Mouse (Mus musculus) heart, postnatal 36 days (tissue): ENCODE measurements around the gene Gsto2. TPM values are rescaled to one million over a fixed set of nuclear protein-coding genes. Genes with fewer than 3 reads are reported as not detected.

ENCODE experiments used
- DNase-seq, 2 experiments: peaks; one replicate each; pipeline ENCODE4 v3.0.0; 2021 to 2022
- intact Hi-C: fragments of 180-260 bp; cut with DNase I; formaldehyde crosslinking; loops from one replicate; pipeline ENCODE4 v1.15.1; 2025
- microRNA-seq, 2 experiments: library from miRNA; unstranded; fragments of <30 nt; microRNA quantifications; one replicate each; pipeline ENCODE4 v1.2.0; 2021; ENCODE audit warnings: borderline number of aligned reads in 2 of 2
- total RNA-seq, 2 experiments: library from RNA; stranded (reverse); gene quantifications; 2 replicates each; pipeline ENCODE4 v1.2.3; 2021

Gene Gsto2
- total RNA-seq, 2 experiments from 2014 or later: 2.1 to 2.3 TPM

- DNase-seq: no peak
- intact Hi-C loops: no loop called here
These were observed 49.9 kb downstream of the Gsto2 start for GRCm38 (mm10) chr19:47915251-47915650.

- DNase-seq: no peak
- intact Hi-C loops: no loop called here
These were observed 52.1 kb downstream of the Gsto2 start for GRCm38 (mm10) chr19:47917396-47917795.

- DNase-seq: no peak
- intact Hi-C loops: loop anchor here (2.0 kb wide), 1 partner anchor 31 kb away; no protein-coding TSS in a partner anchor
These were observed 52.7 kb downstream of the Gsto2 start for GRCm38 (mm10) chr19:47918016-47918415.

- intact Hi-C loops: loop anchor here (2.0 kb wide), 1 partner anchor 32 kb away; no protein-coding TSS in a partner anchor
- DNase-seq: peak in 1 of 2 experiments; percentile 29
These were observed 53.2 kb downstream of the Gsto2 start for GRCm38 (mm10) chr19:47918455-47919101.

- intact Hi-C loops: loop anchor here (2.0 kb wide), 1 partner anchor 33 kb away; no protein-coding TSS in a partner anchor
- DNase-seq: peak; percentile 83 to 90
These were observed 54.0 kb downstream of the Gsto2 start, which contains the start of the genes Cfap43 and Itprip for GRCm38 (mm10) chr19:47919126-47919965. Gene Cfap43, minus strand, starts transcription at chr19:47919287. Gene Itprip, minus strand, starts transcription at chr19:47919299.

GRCm38 (mm10) chr19:47919966-47920375 lies 54.6 kb downstream of the Gsto2 start:
- peak; percentile 63 to 72 for DNase-seq
- intact Hi-C loops: loop anchor here (2.0 kb wide), 1 partner anchor 33 kb away; no protein-coding TSS in a partner anchor

GRCm38 (mm10) chr19:47925819-47926218 lies 60.5 kb downstream of the Gsto2 start:
- DNase-seq: no peak
- intact Hi-C loops: no loop called here

GRCm38 (mm10) chr19:47927032-47927431 lies 61.7 kb downstream of the Gsto2 start:
- intact Hi-C loops: no loop called here
- no peak for DNase-seq

- intact Hi-C loops: no loop called here
- DNase-seq: no peak
These were observed 63.7 kb downstream of the Gsto2 start for GRCm38 (mm10) chr19:47929043-47929442.

GRCm38 (mm10) chr19:47931982-47932638 lies 66.8 kb downstream of the Gsto2 start:
- intact Hi-C loops: loop anchor here (1.0 to 5.0 kb wide), 2 partner anchors 50 to 275 kb away; no protein-coding TSS in a partner anchor
- DNase-seq: peak; percentile 27 to 31

- no peak for DNase-seq
- intact Hi-C loops: loop anchor here (5.0 kb wide), 1 partner anchor 277 kb away; no protein-coding TSS in a partner anchor
These were observed 68.8 kb downstream of the Gsto2 start for GRCm38 (mm10) chr19:47934146-47934545.

- no peak for DNase-seq
- intact Hi-C loops: loop anchor here (5.0 kb wide), 1 partner anchor 277 kb away; no protein-coding TSS in a partner anchor
These were observed 69.4 kb downstream of the Gsto2 start for GRCm38 (mm10) chr19:47934636-47935238.

- no peak for DNase-seq
- intact Hi-C loops: no loop called here
These were observed 70.2 kb downstream of the Gsto2 start for GRCm38 (mm10) chr19:47935530-47935929.

Small RNA genes lying within 50 kb of the gene (microRNA-seq; reads per million reads assigned to microRNA genes)
- gene Gm22240: 0.67 to 0.72 reads per million in 2 experiments

Other genes starting within 250 kb of the Gsto2 start
- gene Col17a1, start 173.4 kb upstream of the Gsto2 start, total RNA-seq: not detected
- gene Sfr1, start 133.9 kb upstream of the Gsto2 start, total RNA-seq: 10 to 100 TPM; 69.3 to 72.6 TPM
- gene Gsto1, start 10.6 kb upstream of the Gsto2 start, total RNA-seq: 100 to 1,000 TPM; 171 to 196 TPM
- not detected for gene Cfap43, start 53.8 kb downstream of the Gsto2 start, total RNA-seq
- 10 to 100 TPM in 1 of 2 experiments, 1 to 10 TPM in 1; 9.9 to 15.1 TPM for gene Itprip, start 53.8 kb downstream of the Gsto2 start, total RNA-seq
- 1 to 10 TPM; 2.1 to 2.2 TPM for gene Cfap58, start 72.1 kb downstream of the Gsto2 start, total RNA-seq